Mouse (Mus musculus) embryonic fibroblast, embryonic 13.5 days (primary cell): ENCODE data around the gene Gm20388.

Source experiments
- CTCF ChIP-seq: IDR thresholded peaks from 2 replicates; pipeline ENCODE4 v1.5.1; 2011; ENCODE audit warnings: mild to moderate bottlenecking, control low read depth, low read length, moderate library complexity, borderline replicate concordance; ENCODE audit not compliant: insufficient read depth
- POLR2A ChIP-seq: IDR thresholded peaks from 2 replicates; pipeline ENCODE4 v1.6.1; 2011; ENCODE audit warnings: low read depth, mild to moderate bottlenecking, control low read depth, low read length, moderate library complexity

- TF ChIP-seq CTCF (no peak), POLR2A (no peak)
Observed at GRCm38 (mm10) chr8:120896203-120896602, 985.6 kb downstream of the Gm20388 start.
